Mouse (Mus musculus) ES-Bruce4 (cell line): Measurements from ENCODE around the gene Klb. TPM values are rescaled to one million over a fixed set of nuclear protein-coding genes. Genes with fewer than 3 reads are reported as not detected.

Experiments
- H3K27ac ChIP-seq: 2 replicates; pipeline ENCODE4 v1.5.1; 2012; ENCODE audit warnings: low read length, inconsistent platforms; ENCODE audit not compliant: insufficient read depth
- H3K27me3 ChIP-seq: 2 replicates; pipeline ENCODE4 v1.6.1; 2012; ENCODE audit warnings: mild to moderate bottlenecking, low read length, inconsistent platforms; ENCODE audit not compliant: control insufficient read depth, poor library complexity, insufficient read depth, severe bottlenecking
- H3K36me3 ChIP-seq: 2 replicates; pipeline ENCODE4 v1.6.1; 2012; ENCODE audit warnings: inconsistent platforms, mild to moderate bottlenecking, low read length, moderate library complexity; ENCODE audit not compliant: control insufficient read depth, poor library complexity, insufficient read depth, severe bottlenecking
- H3K4me1 ChIP-seq: one replicate; pipeline ENCODE4 v1.8.1; 2011; ENCODE audit warnings: low read length; ENCODE audit not compliant: control insufficient read depth, insufficient read depth
- H3K4me3 ChIP-seq: 2 replicates; pipeline ENCODE4 v1.5.1; 2011; ENCODE audit warnings: low read depth, mild to moderate bottlenecking, low read length
- H3K9ac ChIP-seq: 2 replicates; pipeline ENCODE4 v1.6.1; 2012; ENCODE audit warnings: low read depth, mild to moderate bottlenecking, inconsistent platforms; ENCODE audit not compliant: poor library complexity, severe bottlenecking
- H3K9me3 ChIP-seq: replicated peaks from 2 replicates; pipeline ENCODE4 v1.6.1; 2012; ENCODE audit warnings: mild to moderate bottlenecking, low read length, inconsistent platforms; ENCODE audit not compliant: control insufficient read depth, poor library complexity, insufficient read depth, severe bottlenecking
- CTCF ChIP-seq: IDR thresholded peaks from one replicate; pipeline ENCODE4 v1.8.1; 2011; ENCODE audit warnings: low read depth, low read length
- EP300 ChIP-seq: IDR thresholded peaks from 2 replicates; pipeline ENCODE4 v1.6.1; 2011; ENCODE audit warnings: low read depth, low read length; ENCODE audit not compliant: insufficient read depth
- POLR2A ChIP-seq: IDR thresholded peaks from one replicate; pipeline ENCODE4 v1.8.1; 2011; ENCODE audit warnings: low read length; ENCODE audit not compliant: insufficient read depth
- polyA plus RNA-seq: library from polyadenylated mRNA; stranded (reverse); fragments of >200 nt; gene quantifications from 2 replicates; pipeline ENCODE4 v1.2.4, GENCODE M21; 2011; ENCODE audit warnings: low read depth; ENCODE audit not compliant: missing spikeins, insufficient read depth, insufficient read length

Gene Klb
- polyA plus RNA-seq, 1 experiment, result not detected

DNA sequence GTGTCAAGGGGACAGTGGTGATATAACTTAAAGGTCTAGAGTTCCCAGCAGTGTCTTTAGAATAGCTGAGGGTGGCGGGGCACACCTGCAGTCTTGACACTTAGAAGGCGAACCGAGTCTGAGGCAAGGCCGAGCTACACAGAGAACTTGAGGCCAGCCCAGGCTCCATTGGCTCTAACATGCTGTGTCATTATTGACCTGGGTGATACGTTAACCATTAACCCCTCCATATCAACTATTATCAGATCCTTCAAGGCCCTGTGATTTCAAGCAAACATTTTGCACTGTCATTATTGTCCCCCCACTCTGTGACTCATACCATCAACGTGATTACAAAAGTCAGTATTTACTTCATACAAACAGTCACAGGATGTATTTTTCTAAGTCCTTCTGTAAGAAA lies 76.1 kb downstream of the Klb start:
- Histone ChIP-seq H3K9me3 (no peaks in the 10 kb centered on the region), H3K4me3 (no peak overlapping the region), H3K27me3 (no peaks in the 10 kb centered on the region), H3K36me3 (no peaks in the 10 kb centered on the region; the same call in 1 of the 2 replicates), H3K27ac (no peak overlapping the region), H3K4me1 (no peaks in the 10 kb centered on the region), H3K9ac (no peak overlapping the region)
- TF ChIP-seq POLR2A (no peak), EP300 (no peak), CTCF (no peak)

DNA sequence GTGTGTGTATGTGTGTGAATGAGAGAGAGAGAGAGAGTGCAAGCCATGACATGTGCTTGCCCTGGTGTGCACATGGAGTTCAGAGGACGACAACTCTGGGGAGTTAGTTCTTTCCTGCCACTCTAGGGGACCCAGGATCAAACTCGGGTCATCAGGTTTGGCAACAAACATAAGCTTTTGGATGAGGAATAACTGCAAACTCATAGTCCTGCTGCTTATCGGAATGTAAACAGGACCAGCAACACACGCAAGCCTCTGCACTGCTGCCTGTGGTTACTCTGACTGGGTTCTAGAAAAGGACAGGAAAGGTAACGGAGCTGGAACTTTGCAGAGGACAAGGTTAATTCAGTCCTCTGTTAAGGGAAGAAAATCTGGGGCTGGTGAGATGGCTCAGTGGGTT lies 77.1 kb downstream of the Klb start:
- Histone ChIP-seq H3K27me3 (no peaks in the 10 kb centered on the region), H3K27ac (no peak overlapping the region), H3K4me3 (no peak overlapping the region), H3K9me3 (no peaks in the 10 kb centered on the region), H3K9ac (no peak overlapping the region), H3K36me3 (no peaks in the 10 kb centered on the region; the same call in 1 of the 2 replicates), H3K4me1 (no peaks in the 10 kb centered on the region)
- TF ChIP-seq CTCF (no peak), EP300 (no peak), POLR2A (no peak)

DNA sequence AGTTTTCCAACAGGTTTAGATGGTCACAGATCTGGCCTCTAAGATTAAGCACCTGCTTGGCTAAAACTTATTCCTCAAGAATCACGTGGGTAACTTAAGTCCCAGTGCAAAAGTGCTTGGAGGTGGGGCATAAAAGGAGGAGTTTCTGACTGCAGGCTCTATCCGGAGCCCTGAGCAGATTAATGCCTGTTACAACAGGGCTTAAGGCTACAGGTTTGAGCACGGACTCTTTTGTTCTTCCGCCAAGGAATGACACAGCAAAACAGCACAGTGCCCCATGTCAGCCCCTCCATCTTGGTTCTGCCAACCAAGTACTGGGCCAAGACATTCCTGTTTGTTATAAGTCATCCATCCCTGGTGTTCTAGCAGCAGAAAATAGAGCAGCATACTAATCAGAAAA lies 80.2 kb downstream of the Klb start:
- Histone ChIP-seq H3K4me1 (no peaks in the 10 kb centered on the region), H3K27ac (no peak overlapping the region), H3K9me3 (no peaks in the 10 kb centered on the region), H3K9ac (no peak overlapping the region), H3K27me3 (no peaks in the 10 kb centered on the region), H3K36me3 (no peaks in the 10 kb centered on the region), H3K4me3 (no peak overlapping the region)
- TF ChIP-seq POLR2A (no peak), CTCF (no peak), EP300 (no peak)

DNA sequence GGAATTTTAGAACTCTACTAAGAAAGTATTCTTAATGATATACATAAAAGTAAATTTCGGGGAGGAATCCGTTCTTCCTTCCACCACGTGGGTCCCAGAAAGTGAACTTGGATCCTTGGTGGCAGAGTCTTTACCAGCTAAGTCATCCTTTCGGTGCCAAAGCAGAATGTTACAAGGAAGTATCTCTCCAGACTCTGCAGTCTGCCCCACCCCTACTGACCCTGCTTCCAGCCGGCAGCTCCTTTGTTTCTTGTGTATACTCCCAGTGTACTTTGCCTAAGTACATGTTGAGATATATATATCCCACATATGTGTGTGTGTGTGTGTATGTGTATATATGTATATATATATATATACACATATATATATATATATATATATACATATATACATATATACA lies 81.3 kb downstream of the Klb start:
- H3K27me3 ChIP-seq, result no peaks in the 10 kb centered on the region

More for the DNA sequence above, 81.3 kb downstream of the Klb start:
- TF ChIP-seq EP300 (no peak), POLR2A (no peak), CTCF (no peak)
- H3K4me3 ChIP-seq, result no peak overlapping the region
- no peaks in the 10 kb centered on the region for H3K9me3 ChIP-seq
- no peaks in the 10 kb centered on the region for H3K4me1 ChIP-seq
- no peaks in the 10 kb centered on the region for H3K36me3 ChIP-seq
- H3K27ac ChIP-seq, result no peak overlapping the region
- H3K9ac ChIP-seq, result no peak overlapping the region

Other genes starting within 250 kb of the Klb start
- 11.7 and 12.0 TPM in 2 replicates for gene Klhl5, start 240.8 kb upstream of the Klb start, polyA plus RNA-seq
- gene Wdr19, start 148.6 kb upstream of the Klb start, polyA plus RNA-seq, result 13.8 and 13.9 TPM in 2 replicates
- gene Rfc1, start 12.6 kb upstream of the Klb start, polyA plus RNA-seq, result 146 and 160 TPM in 2 replicates
- gene Rpl9, start 43.1 kb downstream of the Klb start, polyA plus RNA-seq, result 573 and 625 TPM in 2 replicates
- gene Lias, start 43.2 kb downstream of the Klb start, polyA plus RNA-seq, result 45.7 and 53.5 TPM in 2 replicates
- 31.4 and 33.7 TPM in 2 replicates for gene Ugdh, start 87.6 kb downstream of the Klb start, polyA plus RNA-seq
- not detected in 2 replicates for gene Gm43552, start 144.5 kb downstream of the Klb start, polyA plus RNA-seq
- 47.3 and 53.2 TPM in 2 replicates for gene Smim14, start 188.9 kb downstream of the Klb start, polyA plus RNA-seq
- gene Ube2k, start 188.9 kb downstream of the Klb start, polyA plus RNA-seq, result 282 and 285 TPM in 2 replicates